Mouse (Mus musculus) embryonic facial prominence, embryonic 14.5 days (tissue): ENCODE data around the gene Twsg1. TPM values are rescaled to one million over a fixed set of nuclear protein-coding genes. Genes with fewer than 3 reads are reported as not detected.

Experiments used
- ATAC-seq: fragments of 200-750 bp; cut with Nextera tagmentation; 2 replicates; pipeline ENCODE4 v1.8.0; 2017; ENCODE audit warnings: low read depth, moderate number of reproducible peaks, moderate TSS enrichment
- DNase-seq: peaks from one replicate; pipeline ENCODE4 v3.0.0-alpha.2; 2015; ENCODE audit warnings: low spot score
- H3K27ac ChIP-seq: fragments of 300-500 bp; sonication (generic); replicated peaks from 2 replicates; pipeline ENCODE4 v1.5.1; 2014; ENCODE audit warnings: low read depth, mild to moderate bottlenecking, low read length, moderate library complexity
- H3K27me3 ChIP-seq: fragments of 300-500 bp; sonication (generic); replicated peaks from 2 replicates; pipeline ENCODE4 v1.6.1; 2014; ENCODE audit warnings: low read length; ENCODE audit not compliant: control insufficient read depth, insufficient read depth
- H3K36me3 ChIP-seq: fragments of 300-500 bp; sonication (generic); 2 replicates; pipeline ENCODE4 v1.6.1; 2014; ENCODE audit warnings: low read length, mixed read lengths; ENCODE audit not compliant: control insufficient read depth, insufficient read depth
- H3K4me1 ChIP-seq: fragments of 300-500 bp; sonication (generic); 2 replicates; pipeline ENCODE4 v1.6.1; 2014; ENCODE audit warnings: antibody characterized with exemption, low read length; ENCODE audit not compliant: control insufficient read depth, insufficient read depth
- H3K4me2 ChIP-seq: fragments of 300-500 bp; sonication (generic); 2 replicates; pipeline ENCODE4 v1.6.1; 2014; ENCODE audit warnings: low read depth, mild to moderate bottlenecking, low read length, moderate library complexity, mixed read lengths
- H3K4me3 ChIP-seq: fragments of 300-500 bp; sonication (generic); 2 replicates; pipeline ENCODE4 v1.5.1; 2014; ENCODE audit warnings: low read depth, mild to moderate bottlenecking, low read length
- H3K9ac ChIP-seq: fragments of 300-500 bp; sonication (generic); 2 replicates; pipeline ENCODE4 v1.6.1; 2014; ENCODE audit warnings: low read depth, mild to moderate bottlenecking, low read length, moderate library complexity, mixed read lengths
- H3K9me3 ChIP-seq: fragments of 300-500 bp; sonication (generic); 2 replicates; pipeline ENCODE4 v1.6.1; 2016; ENCODE audit warnings: low read length; ENCODE audit not compliant: control insufficient read depth
- WGBS: fragments of 180-500 bp; shearing (Covaris S2); extraction: QIAGEN DNeasy Blood & Tissue Kit; methylation state at CpG from one replicate; pipeline ENCODE4 v1.1.7; 2014; 5-methylcytosine and 5-hydroxymethylcytosine counted together
- polyA plus RNA-seq: library from polyadenylated mRNA; unstranded; fragments of >200 nt; fragmentation: Nextera tagmentation; extraction: Ambion mirVana; gene quantifications from 2 replicates; pipeline ENCODE4 v1.2.1, GENCODE M21; 2014

Gene Twsg1
- polyA plus RNA-seq, 1 experiment from 2014 or later, result 144 TPM

- 86% methylated on average over 2 of the region's 2 CpGs for WGBS
- H3K27me3 ChIP-seq, result no peaks in the 10 kb centered on the region
- no peaks in the 10 kb centered on the region for H3K36me3 ChIP-seq
- H3K4me2 ChIP-seq, result no peak overlapping the region
- no peak overlapping the region for H3K4me3 ChIP-seq
- no peaks in the 10 kb centered on the region for H3K9me3 ChIP-seq
- DNase-seq, result no peak
- H3K27ac ChIP-seq, result 0 out of 2 replicates have a peak overlapping the region, but pooled peaks have one; percentile 74
- no peak for ATAC-seq
- H3K4me1 ChIP-seq, result peaks cover 10% of the 10 kb centered on the region
- H3K9ac ChIP-seq, result no peak overlapping the region
Measured at GRCm38 (mm10) chr17:65912202-65912601, 38.8 kb downstream of the Twsg1 start.

GRCm38 (mm10) chr17:65911285-65912069 is 39.5 kb downstream of the Twsg1 start:
- Histone ChIP-seq H3K9me3 (no peaks in the 10 kb centered on the region), H3K4me1 (peaks cover 16% of the 10 kb centered on the region), H3K9ac (no peak overlapping the region; the same call in 1 of the 2 replicates), H3K27me3 (no peaks in the 10 kb centered on the region), H3K36me3 (no peaks in the 10 kb centered on the region), H3K4me3 (no peak overlapping the region), H3K4me2 (no peak overlapping the region), H3K27ac (peak overlapping the region; percentile 74)
- 45% methylated on average over 15 of the region's 15 CpGs for WGBS
- no peak for ATAC-seq
- peak; percentile 80 for DNase-seq

- H3K9me3 ChIP-seq, result peaks cover 3% of the 10 kb centered on the region; the same call in 1 of the 2 replicates
- H3K4me1 ChIP-seq, result peaks cover 13% of the 10 kb centered on the region
- no peak overlapping the region for H3K27ac ChIP-seq
- DNase-seq, result no peak
- no peak overlapping the region for H3K4me3 ChIP-seq
- H3K4me2 ChIP-seq, result no peak overlapping the region
- ATAC-seq, result no peak
- H3K9ac ChIP-seq, result no peak overlapping the region
- H3K27me3 ChIP-seq, result no peaks in the 10 kb centered on the region
- H3K36me3 ChIP-seq, result no peaks in the 10 kb centered on the region
Measured at GRCm38 (mm10) chr17:65908270-65908669, 42.8 kb downstream of the Twsg1 start.

GRCm38 (mm10) chr17:65906895-65907401 is 44.1 kb downstream of the Twsg1 start:
- ATAC-seq (peak; percentile 79), DNase-seq (peak; percentile 62)
- WGBS, result 37% methylated on average over 11 of the region's 11 CpGs

GRCm38 (mm10) chr17:65906313-65906894 is 44.6 kb downstream of the Twsg1 start:
- H3K27ac ChIP-seq, result peak overlapping the region; percentile 73
- no peak overlapping the region for H3K4me3 ChIP-seq
- no peaks in the 10 kb centered on the region for H3K27me3 ChIP-seq
- 37% methylated on average over 12 of the region's 12 CpGs for WGBS
- peaks cover 13% of the 10 kb centered on the region for H3K4me1 ChIP-seq
- no peak overlapping the region for H3K9ac ChIP-seq
- ATAC-seq (no peak), DNase-seq (no peak)
- peak overlapping the region; percentile 30; the same call in 1 of the 2 replicates for H3K4me2 ChIP-seq
- peaks cover 7% of the 10 kb centered on the region; the same call in 1 of the 2 replicates for H3K9me3 ChIP-seq
- no peaks in the 10 kb centered on the region for H3K36me3 ChIP-seq

More at GRCm38 (mm10) chr17:65906895-65907401, 44.1 kb downstream of the Twsg1 start:
- no peak overlapping the region for H3K4me3 ChIP-seq
- peak overlapping the region; percentile 30 for H3K4me2 ChIP-seq
- peaks cover 7% of the 10 kb centered on the region; the same call in 1 of the 2 replicates for H3K9me3 ChIP-seq
- peaks cover 13% of the 10 kb centered on the region for H3K4me1 ChIP-seq
- H3K36me3 ChIP-seq, result no peaks in the 10 kb centered on the region
- peak overlapping the region; percentile 73 for H3K27ac ChIP-seq
- H3K27me3 ChIP-seq, result no peaks in the 10 kb centered on the region
- no peak overlapping the region for H3K9ac ChIP-seq

GRCm38 (mm10) chr17:65905241-65905640 is 45.8 kb downstream of the Twsg1 start:
- Histone ChIP-seq H3K9me3 (peaks cover 7% of the 10 kb centered on the region; the same call in 1 of the 2 replicates), H3K4me2 (no peak overlapping the region), H3K27ac (peak overlapping the region; percentile 73; the same call in 1 of the 2 replicates), H3K4me3 (no peak overlapping the region), H3K9ac (no peak overlapping the region), H3K36me3 (no peaks in the 10 kb centered on the region), H3K4me1 (peaks cover 13% of the 10 kb centered on the region), H3K27me3 (no peaks in the 10 kb centered on the region)
- ATAC-seq (0 out of 2 replicates have a peak, but pooled peaks have one; percentile 23), DNase-seq (peak; percentile 63)
- 64% methylated on average over 14 of the region's 14 CpGs for WGBS

- Histone ChIP-seq H3K4me2 (no peak overlapping the region), H3K9ac (no peak overlapping the region), H3K27me3 (no peaks in the 10 kb centered on the region), H3K27ac (no peak overlapping the region), H3K9me3 (peaks cover 7% of the 10 kb centered on the region; the same call in 1 of the 2 replicates), H3K4me3 (no peak overlapping the region), H3K4me1 (peaks cover 13% of the 10 kb centered on the region), H3K36me3 (no peaks in the 10 kb centered on the region)
- WGBS, result 88% methylated on average over 8 of the region's 8 CpGs
- ATAC-seq, result no peak
- no peak for DNase-seq
Measured at GRCm38 (mm10) chr17:65903826-65904225, 47.2 kb downstream of the Twsg1 start.

- ATAC-seq (no peak), DNase-seq (no peak)
- Histone ChIP-seq H3K4me1 (peaks cover 13% of the 10 kb centered on the region), H3K36me3 (no peaks in the 10 kb centered on the region), H3K9me3 (peaks cover 7% of the 10 kb centered on the region; the same call in 1 of the 2 replicates), H3K4me2 (no peak overlapping the region), H3K9ac (no peak overlapping the region), H3K27ac (no peak overlapping the region), H3K27me3 (no peaks in the 10 kb centered on the region), H3K4me3 (no peak overlapping the region)
- WGBS, result 93% methylated on average over 1 of the region's 1 CpGs
Measured at GRCm38 (mm10) chr17:65903011-65903410, 48.0 kb downstream of the Twsg1 start.
